Mouse (Mus musculus) cortical plate, adult 2 months (tissue): Measurements from ENCODE around the gene Acot13. TPM values are rescaled to one million over a fixed set of nuclear protein-coding genes. Genes with fewer than 3 reads are reported as not detected.
"Not testable (repeated sequence)": the region's sequence is repeated elsewhere in the genome, so short reads cannot be mapped to it uniquely, and the experiment has no call there.

Source experiments
- H3K27ac ChIP-seq: fragments of 200-500 bp; 2 replicates; pipeline ENCODE4 v1.5.1; 2012; ENCODE audit warnings: low read length, control low read depth, inconsistent platforms; ENCODE audit not compliant: insufficient read depth
- H3K4me1 ChIP-seq: fragments of 200-500 bp; 2 replicates; pipeline ENCODE4 v1.6.1; 2011; ENCODE audit warnings: low read length; ENCODE audit not compliant: control insufficient read depth, insufficient read depth
- H3K4me3 ChIP-seq: fragments of 200-500 bp; 2 replicates; pipeline ENCODE4 v1.5.1; 2011; ENCODE audit warnings: mild to moderate bottlenecking, low read length, control low read depth; ENCODE audit not compliant: insufficient read depth
- CTCF ChIP-seq: fragments of 200-500 bp; IDR thresholded peaks from 2 replicates; pipeline ENCODE4 v1.5.1; 2011; ENCODE audit warnings: mild to moderate bottlenecking, control low read depth, low read length; ENCODE audit not compliant: insufficient read depth; ENCODE audit errors: extremely low read depth
- POLR2A ChIP-seq: fragments of 200-500 bp; IDR thresholded peaks from 2 replicates; pipeline ENCODE4 v1.6.1; 2011; ENCODE audit warnings: mild to moderate bottlenecking, low read length, control low read depth; ENCODE audit not compliant: insufficient read depth; ENCODE audit errors: extremely low read depth
- polyA plus RNA-seq: library from polyadenylated mRNA; depleted of rRNA; stranded (reverse); fragments of >200 nt; gene quantifications from 2 replicates; pipeline ENCODE4 v1.2.3, GENCODE M21; 2012

The Acot13 gene
- polyA plus RNA-seq, 1 experiment, result 153 TPM

GRCm38 (mm10) chr13:24859115-24859514, 27.8 kb upstream of the Acot13 start:
- no peak for TF ChIP-seq CTCF
- no peak for TF ChIP-seq POLR2A
- Histone ChIP-seq H3K4me1 (no peaks in the 10 kb centered on the region), H3K4me3 (no peak overlapping the region), H3K27ac (no peak overlapping the region)

GRCm38 (mm10) chr13:24852570-24852969, 21.2 kb upstream of the Acot13 start:
- no peak overlapping the region for H3K4me3 ChIP-seq
- no peaks in the 10 kb centered on the region for H3K4me1 ChIP-seq
- TF ChIP-seq POLR2A (no peak), CTCF (no peak)
- H3K27ac ChIP-seq, result no peak overlapping the region

GRCm38 (mm10) chr13:24851989-24852388, 20.6 kb upstream of the Acot13 start:
- Histone ChIP-seq H3K4me3 (no peak overlapping the region), H3K4me1 (no peaks in the 10 kb centered on the region), H3K27ac (no peak overlapping the region)
- TF ChIP-seq CTCF, result no peak
- no peak for TF ChIP-seq POLR2A

GRCm38 (mm10) chr13:24849318-24849717, 18.0 kb upstream of the Acot13 start:
- Histone ChIP-seq H3K4me3 (no peak overlapping the region), H3K27ac (no peak overlapping the region), H3K4me1 (no peaks in the 10 kb centered on the region)
- no peak for TF ChIP-seq POLR2A
- no peak for TF ChIP-seq CTCF

GRCm38 (mm10) chr13:24844983-24845955, 13.9 kb upstream of the Acot13 start, which contains the start of gene D130043K22Rik:
TSS of gene D130043K22Rik (plus strand) at chr13:24845135.
- 0 out of 2 replicates have a peak within 1 kb of the TSS, but pooled peaks have one; percentile 38 for H3K27ac ChIP-seq
- H3K4me3 ChIP-seq, result peak within 1 kb of the TSS; percentile 62

GRCm38 (mm10) chr13:24841702-24842101, 10.4 kb upstream of the Acot13 start:
- TF ChIP-seq POLR2A (no peak), CTCF (no peak)

More at GRCm38 (mm10) chr13:24844983-24845955, 13.9 kb upstream of the Acot13 start, which contains the start of gene D130043K22Rik:
- TF ChIP-seq CTCF (no peak), POLR2A (peak; percentile 76; the same call in 1 of the 2 replicates)
- no peaks in the 10 kb centered on the region for H3K4me1 ChIP-seq

GRCm38 (mm10) chr13:24839831-24840230, 8.5 kb upstream of the Acot13 start:
- TF ChIP-seq POLR2A (no peak), CTCF (no peak)
- no peaks in the 10 kb centered on the region for H3K4me1 ChIP-seq
- no peak overlapping the region for H3K4me3 ChIP-seq
- no peak overlapping the region for H3K27ac ChIP-seq

More at GRCm38 (mm10) chr13:24841702-24842101, 10.4 kb upstream of the Acot13 start:
- Histone ChIP-seq H3K4me1 (no peaks in the 10 kb centered on the region), H3K4me3 (no peak overlapping the region), H3K27ac (no peak overlapping the region)

- H3K4me3 ChIP-seq, H3K4me1 ChIP-seq, H3K27ac ChIP-seq: not testable (repeated sequence)
Observed at GRCm38 (mm10) chr13:24837765-24838164, 6.4 kb upstream of the Acot13 start.

- TF ChIP-seq CTCF (no peak), POLR2A (no peak)
- peak overlapping the region; percentile 77; the same call in 1 of the 2 replicates for H3K4me3 ChIP-seq
- H3K27ac ChIP-seq, result no peak overlapping the region
- no peaks in the 10 kb centered on the region; the same call in 1 of the 2 replicates for H3K4me1 ChIP-seq
Observed at GRCm38 (mm10) chr13:24832811-24833155, 1.4 kb upstream of the Acot13 start.
